Mouse (Mus musculus) megakaryocyte progenitor cell, adult 5-6 weeks (primary cell): ENCODE results near the gene Dedd. TPM values are rescaled to one million over a fixed set of nuclear protein-coding genes. Genes with fewer than 3 reads are reported as not detected.
"Not testable (repeated sequence)": the region's sequence is repeated elsewhere in the genome, so short reads cannot be mapped to it uniquely, and the experiment has no call there.

ENCODE experiments used
- ATAC-seq: replicated peaks from 2 replicates; pipeline ENCODE4 v1.8.0; 2016; ENCODE audit warnings: mild to moderate bottlenecking, moderate TSS enrichment, inconsistent platforms; ENCODE audit not compliant: poor library complexity
- total RNA-seq, 2 experiments: library from RNA; stranded (forward) in 1 of 2; stranded (reverse) in 1 of 2; fragments of 157-497, 149-512 nt in 1 of 2; fragments of 200-1000 nt in 1 of 2; gene quantifications; 2 replicates each; pipeline versions ENCODE4 v1.2.3 to v1.2.4; 2015 to 2017

The Dedd gene
- 24.6 and 25.4 TPM in 2 replicates for total RNA-seq (2015)
- 11.6 and 18.6 TPM in 2 replicates for total RNA-seq (2017)

DNA sequence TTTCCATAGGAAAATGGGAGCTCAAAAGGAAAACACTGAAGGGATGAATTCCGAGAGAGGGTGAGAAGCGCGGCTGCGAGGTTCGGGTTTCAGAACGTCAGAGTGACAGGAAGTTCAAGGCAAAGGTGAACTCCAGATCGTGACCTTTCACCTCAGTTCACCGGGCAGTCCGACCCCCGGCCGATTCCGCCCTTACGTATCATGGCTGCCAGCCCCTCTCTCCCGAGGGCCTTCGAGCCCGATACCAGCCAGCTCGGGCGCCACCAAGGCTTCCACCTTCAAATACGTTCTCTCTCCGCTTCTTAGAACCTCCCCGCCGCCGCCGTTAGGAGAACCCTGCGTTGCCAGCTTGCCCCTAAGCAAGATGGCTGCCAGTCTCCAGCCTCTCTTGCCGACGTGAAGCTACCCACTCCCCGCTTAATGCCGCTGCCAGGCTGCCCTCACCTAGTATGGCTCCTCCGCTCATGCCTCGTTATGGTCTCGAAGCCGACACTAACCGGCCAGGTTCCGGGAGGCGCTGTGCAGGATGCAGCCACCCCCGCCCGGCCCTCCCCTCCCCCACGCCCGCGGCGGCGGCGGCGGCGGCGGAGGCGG is at the start of gene Dedd:
Dedd (plus strand) TSS at position 307 of the 594 bp plus-strand sequence.
- peak; percentile 85 for ATAC-seq

- ATAC-seq, result no peak
Measured at GRCm38 (mm10) chr1:171279721-171280120, 49.2 kb upstream of the Dedd start.

DNA sequence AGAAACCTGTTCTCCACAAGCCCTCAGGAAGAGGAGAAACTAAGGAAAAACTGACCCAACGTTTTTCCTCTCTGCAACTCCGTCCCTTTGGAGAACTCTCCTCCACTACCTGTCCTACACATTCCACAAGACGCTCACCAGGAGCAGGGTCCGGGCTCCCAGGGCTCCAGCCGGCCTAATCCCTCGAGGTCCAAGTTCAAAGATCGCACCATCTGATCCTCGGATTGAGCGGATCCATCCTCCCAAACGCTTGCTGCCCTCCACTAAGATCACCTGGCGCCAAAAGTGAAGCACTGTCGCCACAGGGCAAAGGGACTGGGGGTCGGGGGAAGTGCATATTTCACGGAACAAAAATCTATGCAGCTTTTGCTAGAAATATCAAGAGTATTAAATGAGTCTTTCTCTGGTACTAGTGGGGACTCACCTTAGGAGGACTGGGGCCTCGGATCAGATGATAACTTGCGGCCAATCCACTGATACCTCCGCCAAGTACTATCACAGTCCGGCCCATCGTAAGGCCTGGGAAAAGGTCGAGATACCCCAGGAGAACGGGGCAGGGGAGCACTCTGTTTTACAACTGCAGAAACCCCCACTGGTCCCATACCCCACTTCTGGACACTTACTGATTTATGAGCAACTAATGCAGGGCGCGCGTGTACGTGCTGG is 48.6 kb upstream of the Dedd start:
- ATAC-seq, result peak; percentile 13

GRCm38 (mm10) chr1:171280916-171281527 is 47.9 kb upstream of the Dedd start, which contains the start of gene Ppox:
Ppox (minus strand) TSS chr1:171281186.
- ATAC-seq, result peak; percentile 85

DNA sequence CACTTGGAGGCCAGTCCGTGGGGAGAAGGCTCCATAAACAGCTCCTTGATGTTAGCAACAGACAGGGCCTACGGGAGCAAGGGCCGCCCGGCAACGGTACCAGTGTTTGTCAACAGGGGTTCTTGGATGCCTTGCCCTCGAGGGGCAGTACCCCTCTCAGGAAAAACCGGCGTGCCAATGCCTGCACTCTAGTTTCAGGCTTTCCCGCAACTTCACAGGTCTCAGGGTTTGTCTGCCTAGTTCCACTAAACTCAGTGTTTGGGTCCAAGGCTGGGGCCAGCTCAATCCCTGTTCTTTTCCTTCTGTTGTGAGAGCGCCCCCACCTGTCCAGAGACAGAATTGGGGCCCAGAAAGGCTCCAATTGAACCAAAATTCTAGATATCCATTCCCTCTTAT is 47.4 kb upstream of the Dedd start:
- ATAC-seq, result peak; percentile 56

- no peak for ATAC-seq
Measured at GRCm38 (mm10) chr1:171282086-171282805, 46.7 kb upstream of the Dedd start.

DNA sequence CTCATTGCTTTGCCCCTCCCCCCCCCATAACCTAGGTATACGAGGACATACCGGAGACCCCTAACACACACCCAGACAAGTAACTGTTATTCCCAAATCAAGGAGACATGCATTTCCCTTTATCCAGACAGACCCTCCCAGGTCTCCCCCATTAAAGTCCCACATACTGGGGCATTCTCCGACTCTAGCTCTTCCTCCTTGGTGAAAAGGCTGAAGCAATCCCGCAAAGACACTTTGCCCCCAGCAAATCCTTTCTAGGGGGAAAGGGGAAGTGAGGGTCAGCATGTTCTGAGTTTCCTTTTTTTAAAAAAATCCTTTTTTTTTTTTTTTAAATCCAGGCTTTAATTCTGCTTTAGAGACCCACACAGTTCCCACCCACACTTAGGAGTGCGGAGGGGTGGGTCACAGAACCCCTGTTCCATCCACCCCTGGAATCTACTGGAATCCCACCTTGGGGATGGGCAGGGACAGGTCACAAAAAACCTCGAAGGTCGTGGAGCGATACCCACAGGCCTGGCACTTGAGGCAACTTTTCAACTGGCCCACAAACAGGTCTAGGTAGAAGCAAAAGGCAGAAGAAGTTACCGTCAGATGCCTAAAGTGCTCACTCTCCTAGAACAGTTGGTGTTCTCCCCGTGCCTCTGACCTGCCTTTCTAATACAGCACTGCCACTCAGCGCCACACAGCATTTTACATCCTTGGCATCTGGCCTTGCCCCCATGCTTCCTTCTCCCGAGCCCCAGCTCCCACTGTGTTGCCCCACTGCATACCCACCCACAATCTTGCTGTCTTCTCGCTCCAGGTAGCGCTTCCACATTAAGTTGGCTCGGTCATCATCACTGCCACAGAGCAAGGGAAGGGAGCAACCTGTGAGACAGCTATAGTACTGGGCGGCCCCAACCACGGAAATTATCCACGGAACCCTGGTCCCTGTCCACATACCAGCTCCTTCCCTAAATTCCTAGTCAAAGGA is 45.5 kb upstream of the Dedd start:
- ATAC-seq, result no peak

DNA sequence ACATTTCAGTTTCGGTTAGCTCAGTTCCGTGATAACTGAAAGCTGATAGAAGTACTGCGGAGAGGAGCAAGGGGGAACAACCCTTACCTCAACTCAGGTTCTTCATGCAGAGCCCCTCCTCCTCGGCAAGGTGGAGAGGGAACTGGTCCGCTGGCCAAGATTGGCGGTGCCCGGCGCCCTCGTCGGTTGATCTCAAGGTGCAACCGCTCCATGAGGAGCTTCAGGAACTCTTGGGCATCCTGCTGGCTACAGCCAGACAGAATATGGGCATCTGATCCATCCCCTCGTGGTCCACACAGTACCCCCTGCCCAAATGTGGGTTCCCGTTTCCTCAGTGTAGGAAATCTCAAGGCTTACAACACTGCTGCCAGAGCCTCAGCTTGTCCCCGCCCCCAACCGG is 44.5 kb upstream of the Dedd start:
- ATAC-seq, result no peak

- ATAC-seq, result no peak
Measured at GRCm38 (mm10) chr1:171285096-171285892, 43.7 kb upstream of the Dedd start.

- no peak for ATAC-seq
Measured at GRCm38 (mm10) chr1:171286517-171286916, 42.4 kb upstream of the Dedd start.

DNA sequence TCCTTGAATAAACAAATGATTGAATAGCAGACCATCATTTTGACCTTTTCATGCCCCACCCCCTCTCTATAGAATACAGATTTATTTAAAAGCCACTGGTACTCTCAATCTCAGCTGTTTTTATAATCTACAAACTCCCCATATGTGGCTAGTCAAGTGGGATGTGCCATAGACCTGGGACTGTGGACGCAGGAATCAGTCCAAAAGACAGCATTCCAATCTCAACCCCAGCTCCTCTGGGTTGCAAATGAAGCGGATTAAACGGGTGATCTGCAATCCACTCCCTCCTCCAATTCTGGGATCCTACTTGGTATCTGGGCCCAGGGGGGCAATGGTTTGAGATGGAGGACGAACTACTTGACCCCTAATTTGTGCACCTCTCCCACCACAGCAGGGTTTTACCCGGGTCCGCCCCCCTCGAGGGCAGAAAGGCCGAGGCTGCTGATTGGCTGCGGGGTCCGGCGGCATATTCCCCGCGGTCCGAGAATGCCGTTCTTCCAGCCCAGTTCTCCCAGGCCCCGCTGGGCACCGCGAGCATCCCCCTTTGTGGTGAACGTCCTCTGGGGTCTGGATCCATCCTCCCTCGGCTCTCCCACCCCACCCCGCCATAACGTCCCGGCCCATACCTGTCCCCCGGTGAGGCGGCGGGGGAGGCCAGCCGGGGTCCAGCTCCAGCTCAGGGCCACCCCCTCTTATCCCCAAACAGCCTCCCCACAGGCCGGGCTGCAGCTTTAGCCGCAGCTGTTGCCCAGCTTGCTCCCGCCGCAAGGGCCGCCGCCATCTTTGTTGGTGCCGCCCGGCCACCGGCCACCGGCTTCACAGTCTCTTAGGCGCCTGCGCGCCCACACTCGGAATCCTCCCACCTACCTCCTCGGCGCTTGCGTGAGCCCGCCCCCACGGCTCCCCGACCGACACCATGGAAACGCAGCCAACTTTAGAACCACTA is 41.5 kb upstream of the Dedd start, which contains the start of gene Usp21:
Usp21 (minus strand) TSS at position 856 of the 946 bp plus-strand sequence.
- ATAC-seq, result peak; percentile 97

DNA sequence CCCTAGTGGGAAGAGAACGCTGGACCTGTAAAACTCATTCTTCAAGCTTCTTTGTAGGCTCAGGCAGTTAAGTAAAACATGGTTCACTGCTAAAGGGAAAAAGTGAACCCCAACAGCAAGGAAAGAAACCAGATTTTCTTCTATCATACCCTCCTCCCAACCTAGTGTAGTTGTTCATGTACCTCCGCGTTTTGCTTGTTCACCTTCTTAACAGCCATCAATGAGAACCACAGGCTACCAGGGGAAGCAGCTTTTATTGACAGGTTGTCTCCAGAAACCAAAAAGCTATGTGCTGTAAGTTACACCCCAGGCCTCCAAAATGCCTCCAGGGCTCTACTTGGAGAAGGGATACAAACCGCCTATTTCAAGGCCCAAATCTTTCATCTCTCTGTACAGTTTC is 40.6 kb upstream of the Dedd start:
- no peak for ATAC-seq

DNA sequence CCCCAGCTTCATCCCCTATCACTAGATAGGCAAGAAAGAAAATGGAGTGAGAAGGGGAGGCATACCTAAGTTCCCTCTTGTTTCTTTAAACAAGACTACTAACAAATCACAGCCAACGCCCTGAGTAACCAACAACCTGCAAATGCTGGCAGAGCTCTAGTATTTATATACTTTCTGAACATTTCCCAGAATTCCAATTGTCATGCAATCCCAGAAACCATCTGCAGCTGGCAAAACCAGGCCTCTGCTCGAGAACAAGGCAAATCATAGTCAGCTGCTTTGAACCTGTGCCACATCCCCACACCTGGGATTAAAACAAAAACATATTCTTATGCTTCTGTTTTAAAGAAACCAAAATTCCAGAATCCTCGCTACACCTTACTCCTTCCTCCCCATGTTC is 35.6 kb upstream of the Dedd start:
- ATAC-seq, result no peak

GRCm38 (mm10) chr1:171293906-171294297 is 35.0 kb upstream of the Dedd start:
- ATAC-seq, result no peak

DNA sequence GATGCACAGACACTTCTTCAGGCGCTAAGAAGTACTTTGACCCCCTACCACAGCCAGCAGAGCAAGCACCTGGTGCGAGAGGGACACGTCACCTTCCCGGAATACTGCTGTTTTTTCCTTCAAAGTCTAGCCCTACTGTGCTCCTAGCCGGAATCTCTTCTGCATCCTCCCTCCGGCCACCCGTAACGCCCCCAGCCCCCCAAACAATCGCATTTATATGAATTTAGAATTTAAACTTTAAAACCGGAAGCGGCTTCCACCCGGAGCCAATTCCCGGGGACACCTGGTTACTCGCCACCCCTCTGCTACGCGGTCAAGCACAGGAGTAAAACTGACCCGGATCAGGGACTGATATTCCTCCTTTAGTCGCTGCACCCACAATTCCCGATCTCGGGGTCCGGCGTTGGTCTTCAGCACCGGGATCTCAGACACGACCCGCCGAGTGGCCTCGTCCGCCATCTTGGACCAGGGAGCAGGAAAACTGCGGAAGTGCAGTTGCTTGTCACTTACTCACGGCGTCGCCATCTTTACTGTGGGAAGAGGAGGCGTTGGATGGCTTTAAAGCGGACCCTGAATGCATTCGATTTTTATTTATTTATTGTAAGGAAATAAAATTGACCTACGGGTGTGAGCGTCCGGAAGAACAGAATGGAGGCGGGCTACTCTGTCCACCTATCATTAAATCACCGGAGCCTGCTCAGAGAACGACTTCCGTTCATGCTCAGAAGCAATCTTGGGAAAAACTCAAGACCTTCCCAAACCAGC is 34.5 kb upstream of the Dedd start, which contains the start of gene Ufc1:
Ufc1 (minus strand) TSS at position 727 of the 765 bp plus-strand sequence.
- ATAC-seq, result peak; percentile 98

DNA sequence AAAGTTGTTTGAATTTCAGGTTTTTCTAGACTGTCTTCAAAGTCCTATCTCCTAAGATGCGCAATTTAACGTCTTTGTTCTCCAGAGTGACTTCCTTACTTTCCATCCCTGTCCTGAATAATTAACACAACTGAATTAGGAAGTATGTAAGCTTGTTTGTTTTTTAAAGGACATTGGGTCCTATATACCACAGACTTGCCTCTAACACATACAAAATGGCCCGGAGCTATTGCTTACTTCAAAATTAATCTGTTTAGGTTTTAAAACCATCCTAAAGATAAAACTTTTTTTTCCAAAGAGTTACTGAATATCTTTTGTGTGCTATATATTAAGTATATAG is 33.9 kb upstream of the Dedd start:
- ATAC-seq, result no peak; the same call in 1 of the 2 replicates

GRCm38 (mm10) chr1:171298226-171298625 is 30.7 kb upstream of the Dedd start:
- no peak for ATAC-seq

DNA sequence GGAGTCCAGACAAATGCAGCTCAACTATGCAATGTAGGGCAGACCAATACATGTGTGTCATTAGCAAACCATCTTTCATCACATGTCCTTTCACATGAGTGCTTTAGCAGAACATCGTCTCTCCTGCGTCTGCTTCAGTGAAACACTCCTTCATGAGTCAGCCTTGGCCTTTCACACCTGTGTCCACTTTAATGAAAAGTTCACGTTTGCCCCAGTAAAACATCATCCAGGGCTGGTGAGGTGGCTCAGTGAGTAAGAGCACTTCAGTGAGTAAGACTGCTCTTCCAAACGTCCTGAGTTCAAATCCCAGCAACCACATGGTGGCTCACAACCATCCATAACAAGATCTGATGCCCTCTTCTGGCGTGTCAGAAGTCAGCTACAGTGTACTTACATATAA is 22.8 kb upstream of the Dedd start:
- not testable (repeated sequence) for ATAC-seq
